Mouse (Mus musculus): ENCODE data around the gene Gm13276. TPM values are rescaled to one million over a fixed set of nuclear protein-coding genes. Genes with fewer than 3 reads are reported as not detected.

Gm13276 gene
- polyA plus RNA-seq, 1 experiment from 2014 or later: not detected

Other genes with a start within 250 kb of the Gm13276 start
- gene Ifna15, start 227.5 kb upstream of the Gm13276 start, polyA plus RNA-seq (2014; fragmentation: Illumina TruSeq; extraction: RNeasy Lipid Tissue Mini Kit (QIAGEN cat#74804); ENCODE audit: low read depth, low replicate concordance): not detected
- not detected for gene Ifna14, start 213.9 kb upstream of the Gm13276 start, polyA plus RNA-seq (2014; fragmentation: Illumina TruSeq; extraction: RNeasy Lipid Tissue Mini Kit (QIAGEN cat#74804); ENCODE audit: low read depth, low replicate concordance)
- gene Ifna9, start 193.3 kb upstream of the Gm13276 start, polyA plus RNA-seq (2014; fragmentation: Illumina TruSeq; extraction: RNeasy Lipid Tissue Mini Kit (QIAGEN cat#74804); ENCODE audit: low read depth, low replicate concordance): not detected
- gene Ifna12, start 182.3 kb upstream of the Gm13276 start, polyA plus RNA-seq (2014; fragmentation: Illumina TruSeq; extraction: RNeasy Lipid Tissue Mini Kit (QIAGEN cat#74804); ENCODE audit: low read depth, low replicate concordance): not detected
- not detected for gene C87499, start 151.3 kb upstream of the Gm13276 start, polyA plus RNA-seq (2014; fragmentation: Illumina TruSeq; extraction: RNeasy Lipid Tissue Mini Kit (QIAGEN cat#74804); ENCODE audit: low read depth, low replicate concordance)
- gene Ifna13, start 141.2 kb upstream of the Gm13276 start, polyA plus RNA-seq (2014; fragmentation: Illumina TruSeq; extraction: RNeasy Lipid Tissue Mini Kit (QIAGEN cat#74804); ENCODE audit: low read depth, low replicate concordance): not detected
- not detected for gene Ifna16, start 108.8 kb upstream of the Gm13276 start, polyA plus RNA-seq (2014; fragmentation: Illumina TruSeq; extraction: RNeasy Lipid Tissue Mini Kit (QIAGEN cat#74804); ENCODE audit: low read depth, low replicate concordance)
- gene Ifna2, start 101.8 kb upstream of the Gm13276 start, polyA plus RNA-seq (2014; fragmentation: Illumina TruSeq; extraction: RNeasy Lipid Tissue Mini Kit (QIAGEN cat#74804); ENCODE audit: low read depth, low replicate concordance): not detected
- not detected for gene Ifnab, start 94.3 kb upstream of the Gm13276 start, polyA plus RNA-seq (2014; fragmentation: Illumina TruSeq; extraction: RNeasy Lipid Tissue Mini Kit (QIAGEN cat#74804); ENCODE audit: low read depth, low replicate concordance)
- gene Gm26566, start 63.9 kb upstream of the Gm13276 start, polyA plus RNA-seq (2014; fragmentation: Illumina TruSeq; extraction: RNeasy Lipid Tissue Mini Kit (QIAGEN cat#74804); ENCODE audit: low read depth, low replicate concordance): not detected
- gene Klhl9, start 63.2 kb upstream of the Gm13276 start, polyA plus RNA-seq (2014; fragmentation: Illumina TruSeq; extraction: RNeasy Lipid Tissue Mini Kit (QIAGEN cat#74804); ENCODE audit: low read depth, low replicate concordance): 150 TPM
- gene Gm13271, start 30.8 kb upstream of the Gm13276 start, polyA plus RNA-seq (2014; fragmentation: Illumina TruSeq; extraction: RNeasy Lipid Tissue Mini Kit (QIAGEN cat#74804); ENCODE audit: low read depth, low replicate concordance): not detected
- not detected for gene Gm13283, start 25.6 kb upstream of the Gm13276 start, polyA plus RNA-seq (2014; fragmentation: Illumina TruSeq; extraction: RNeasy Lipid Tissue Mini Kit (QIAGEN cat#74804); ENCODE audit: low read depth, low replicate concordance)
- gene Gm13290, start 11.9 kb upstream of the Gm13276 start, polyA plus RNA-seq (2014; fragmentation: Illumina TruSeq; extraction: RNeasy Lipid Tissue Mini Kit (QIAGEN cat#74804); ENCODE audit: low read depth, low replicate concordance): not detected
- not detected for gene Gm13289, start 8.8 kb upstream of the Gm13276 start, polyA plus RNA-seq (2014; fragmentation: Illumina TruSeq; extraction: RNeasy Lipid Tissue Mini Kit (QIAGEN cat#74804); ENCODE audit: low read depth, low replicate concordance)
- not detected for gene Gm13272, start 5.9 kb upstream of the Gm13276 start, polyA plus RNA-seq (2014; fragmentation: Illumina TruSeq; extraction: RNeasy Lipid Tissue Mini Kit (QIAGEN cat#74804); ENCODE audit: low read depth, low replicate concordance)
- gene Ifnz, start 3.6 kb upstream of the Gm13276 start, polyA plus RNA-seq (2014; fragmentation: Illumina TruSeq; extraction: RNeasy Lipid Tissue Mini Kit (QIAGEN cat#74804); ENCODE audit: low read depth, low replicate concordance): not detected
- not detected for gene Gm13277, start 2.9 kb downstream of the Gm13276 start, polyA plus RNA-seq (2014; fragmentation: Illumina TruSeq; extraction: RNeasy Lipid Tissue Mini Kit (QIAGEN cat#74804); ENCODE audit: low read depth, low replicate concordance)
- not detected for gene Gm13278, start 5.8 kb downstream of the Gm13276 start, polyA plus RNA-seq (2014; fragmentation: Illumina TruSeq; extraction: RNeasy Lipid Tissue Mini Kit (QIAGEN cat#74804); ENCODE audit: low read depth, low replicate concordance)
- not detected for gene Gm13275, start 8.8 kb downstream of the Gm13276 start, polyA plus RNA-seq (2014; fragmentation: Illumina TruSeq; extraction: RNeasy Lipid Tissue Mini Kit (QIAGEN cat#74804); ENCODE audit: low read depth, low replicate concordance)
- not detected for gene Gm13279, start 11.7 kb downstream of the Gm13276 start, polyA plus RNA-seq (2014; fragmentation: Illumina TruSeq; extraction: RNeasy Lipid Tissue Mini Kit (QIAGEN cat#74804); ENCODE audit: low read depth, low replicate concordance)
- gene Gm13285, start 14.0 kb downstream of the Gm13276 start, polyA plus RNA-seq (2014; fragmentation: Illumina TruSeq; extraction: RNeasy Lipid Tissue Mini Kit (QIAGEN cat#74804); ENCODE audit: low read depth, low replicate concordance): not detected
- gene Gm13287, start 17.5 kb downstream of the Gm13276 start, polyA plus RNA-seq (2014; fragmentation: Illumina TruSeq; extraction: RNeasy Lipid Tissue Mini Kit (QIAGEN cat#74804); ENCODE audit: low read depth, low replicate concordance): not detected
- gene Gm13288, start 19.8 kb downstream of the Gm13276 start, polyA plus RNA-seq (2014; fragmentation: Illumina TruSeq; extraction: RNeasy Lipid Tissue Mini Kit (QIAGEN cat#74804); ENCODE audit: low read depth, low replicate concordance): not detected
- not detected for gene Ifna7, start 30.5 kb downstream of the Gm13276 start, polyA plus RNA-seq (2014; fragmentation: Illumina TruSeq; extraction: RNeasy Lipid Tissue Mini Kit (QIAGEN cat#74804); ENCODE audit: low read depth, low replicate concordance)
- not detected for gene Ifna11, start 34.2 kb downstream of the Gm13276 start, polyA plus RNA-seq (2014; fragmentation: Illumina TruSeq; extraction: RNeasy Lipid Tissue Mini Kit (QIAGEN cat#74804); ENCODE audit: low read depth, low replicate concordance)
- not detected for gene Ifna6, start 41.7 kb downstream of the Gm13276 start, polyA plus RNA-seq (2014; fragmentation: Illumina TruSeq; extraction: RNeasy Lipid Tissue Mini Kit (QIAGEN cat#74804); ENCODE audit: low read depth, low replicate concordance)
- gene Ifna5, start 49.8 kb downstream of the Gm13276 start, polyA plus RNA-seq (2014; fragmentation: Illumina TruSeq; extraction: RNeasy Lipid Tissue Mini Kit (QIAGEN cat#74804); ENCODE audit: low read depth, low replicate concordance): not detected
- gene Ifna4, start 56.2 kb downstream of the Gm13276 start, polyA plus RNA-seq (2014; fragmentation: Illumina TruSeq; extraction: RNeasy Lipid Tissue Mini Kit (QIAGEN cat#74804); ENCODE audit: low read depth, low replicate concordance): not detected
- not detected for gene Ifna1, start 64.4 kb downstream of the Gm13276 start, polyA plus RNA-seq (2014; fragmentation: Illumina TruSeq; extraction: RNeasy Lipid Tissue Mini Kit (QIAGEN cat#74804); ENCODE audit: low read depth, low replicate concordance)
- not detected for gene Ifne, start 94.5 kb downstream of the Gm13276 start, polyA plus RNA-seq (2014; fragmentation: Illumina TruSeq; extraction: RNeasy Lipid Tissue Mini Kit (QIAGEN cat#74804); ENCODE audit: low read depth, low replicate concordance)

Data from sigmoid colon, adult 10 weeks (tissue).